Mouse (Mus musculus) forebrain, embryonic 11.5 days (tissue): ENCODE measurements at regions not wholly inside any gene's neighbourhood (a gene's known extent, or its start where the extent isn't known, plus 50 kb on each side); places are given as distances from the start of the nearest gene placed in this dataset.

Experiments used
- ATAC-seq: fragments of 200-750 bp; cut with Nextera tagmentation; replicated peaks from 2 replicates; pipeline ENCODE4 v1.8.0; 2017; ENCODE audit warnings: moderate TSS enrichment; ENCODE audit not compliant: low FRiP score
- DNase-seq: peaks from one replicate; pipeline ENCODE4 v3.0.0-alpha.2; 2017; ENCODE audit warnings: low spot score
- H3K27ac ChIP-seq: fragments of 300-500 bp; sonication (generic); 2 replicates; pipeline ENCODE4 v1.5.1; 2014; ENCODE audit warnings: low read depth, low read length
- H3K27me3 ChIP-seq: fragments of 300-500 bp; sonication (generic); 2 replicates; pipeline ENCODE4 v1.6.1; 2014; ENCODE audit warnings: mild to moderate bottlenecking, low read length, mixed read lengths; ENCODE audit not compliant: control insufficient read depth, insufficient read depth
- H3K36me3 ChIP-seq: fragments of 300-500 bp; sonication (generic); 2 replicates; pipeline ENCODE4 v1.6.1; 2014; ENCODE audit warnings: mild to moderate bottlenecking, low read length, moderate library complexity, mixed read lengths; ENCODE audit not compliant: control insufficient read depth, insufficient read depth
- H3K4me1 ChIP-seq: fragments of 300-500 bp; sonication (generic); replicated peaks from 2 replicates; pipeline ENCODE4 v1.6.1; 2014; ENCODE audit warnings: low read length, mixed read lengths; ENCODE audit not compliant: control insufficient read depth, insufficient read depth
- H3K4me2 ChIP-seq: fragments of 300-500 bp; sonication (generic); 2 replicates; pipeline ENCODE4 v1.6.1; 2014; ENCODE audit warnings: low read depth, mild to moderate bottlenecking, low read length, moderate library complexity, mixed read lengths; ENCODE audit not compliant: severe bottlenecking
- H3K4me3 ChIP-seq: fragments of 300-500 bp; sonication (generic); 2 replicates; pipeline ENCODE4 v1.5.1; 2014; ENCODE audit warnings: low read depth, low read length
- H3K9ac ChIP-seq: fragments of 300-500 bp; sonication (generic); 2 replicates; pipeline ENCODE4 v1.6.1; 2014; ENCODE audit warnings: low read length
- H3K9me3 ChIP-seq: fragments of 300-500 bp; sonication (generic); 2 replicates; pipeline ENCODE4 v1.6.1; 2016; ENCODE audit warnings: low read length, mixed read lengths; ENCODE audit not compliant: control insufficient read depth
- WGBS: fragments of 180-500 bp; shearing (Covaris S2); extraction: QIAGEN DNeasy Blood & Tissue Kit; methylation state at CpG from one replicate; pipeline ENCODE4 v1.1.7; 2014; 5-methylcytosine and 5-hydroxymethylcytosine counted together

DNA sequence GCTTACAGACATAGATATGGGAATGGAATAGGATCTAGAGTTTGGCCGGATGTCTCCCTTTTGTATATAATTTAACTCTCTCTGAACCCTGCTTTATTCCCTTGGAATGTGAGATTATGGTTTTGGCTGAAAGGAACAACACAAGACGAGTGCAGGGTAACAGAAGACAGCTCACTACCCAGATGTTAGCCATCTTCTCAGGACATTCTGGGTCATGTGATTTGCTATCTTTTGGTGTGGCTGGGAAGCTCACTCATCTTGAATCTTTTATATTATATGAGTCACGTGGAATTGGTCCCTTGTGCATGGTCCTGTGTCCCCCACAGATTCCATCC is 108.6 kb upstream of the Tmc3 start:
- 77% methylated on average over 3 of the region's 3 CpGs for WGBS
- no peak for DNase-seq
- no peak overlapping the region for H3K9ac ChIP-seq
- no peak for ATAC-seq
- H3K4me1 ChIP-seq, result no peaks in the 10 kb centered on the region
- H3K27me3 ChIP-seq, result no peaks in the 10 kb centered on the region
- no peak overlapping the region for H3K27ac ChIP-seq
- no peaks in the 10 kb centered on the region for H3K9me3 ChIP-seq
- H3K36me3 ChIP-seq, result no peaks in the 10 kb centered on the region
- H3K4me3 ChIP-seq, result no peak overlapping the region
- no peak overlapping the region for H3K4me2 ChIP-seq

DNA sequence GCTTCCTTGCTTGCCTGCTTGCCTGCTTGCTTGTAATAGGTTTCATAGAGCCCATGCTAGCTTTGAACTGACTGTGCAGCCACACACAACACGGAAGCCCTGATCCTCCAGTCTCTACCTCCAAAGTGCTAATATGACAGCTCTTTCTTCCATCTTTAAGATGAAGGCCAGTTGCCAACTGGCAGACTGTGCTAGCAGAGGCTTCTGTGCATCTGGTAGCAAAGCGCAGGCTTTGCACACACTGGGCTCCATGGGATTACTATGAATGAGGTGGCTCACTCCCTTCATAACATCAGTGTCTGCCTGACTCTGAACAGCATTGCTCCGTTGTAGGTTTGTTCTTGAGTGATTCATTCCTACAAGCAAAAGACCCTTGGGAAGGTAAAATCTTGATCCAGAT is 107.9 kb upstream of the Tmc3 start:
- ATAC-seq, result no peak

DNA sequence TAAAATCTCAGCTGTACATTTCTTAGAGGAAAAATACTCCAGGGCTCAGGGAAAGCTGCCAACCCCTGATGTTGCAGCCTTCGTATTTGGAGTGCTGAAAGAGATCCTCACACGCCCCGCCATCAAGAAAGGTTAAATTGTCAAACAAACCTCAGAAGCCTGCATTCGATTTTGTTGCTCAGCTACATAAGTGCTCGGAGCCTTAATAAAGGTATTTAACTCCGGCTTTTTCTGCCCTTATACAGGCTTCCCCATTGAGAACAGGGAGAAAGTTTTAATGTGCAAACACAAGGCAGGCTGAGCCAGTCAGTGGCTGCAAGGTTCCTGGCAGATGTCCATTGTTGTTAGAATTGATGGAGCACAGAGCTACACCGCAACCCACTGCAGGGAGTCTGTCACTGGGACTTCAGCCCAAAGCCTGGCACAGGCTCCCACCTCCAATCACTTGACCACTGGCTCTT is 107.0 kb upstream of the Tmc3 start:
- DNase-seq, result no peak

More for the DNA sequence above, 107.9 kb upstream of the Tmc3 start:
- Histone ChIP-seq H3K4me2 (no peak overlapping the region), H3K9me3 (no peaks in the 10 kb centered on the region), H3K27me3 (no peaks in the 10 kb centered on the region), H3K4me1 (no peaks in the 10 kb centered on the region), H3K4me3 (no peak overlapping the region), H3K9ac (no peak overlapping the region), H3K36me3 (no peaks in the 10 kb centered on the region), H3K27ac (no peak overlapping the region)
- no peak for DNase-seq
- 88% methylated on average over 3 of the region's 3 CpGs for WGBS

DNA sequence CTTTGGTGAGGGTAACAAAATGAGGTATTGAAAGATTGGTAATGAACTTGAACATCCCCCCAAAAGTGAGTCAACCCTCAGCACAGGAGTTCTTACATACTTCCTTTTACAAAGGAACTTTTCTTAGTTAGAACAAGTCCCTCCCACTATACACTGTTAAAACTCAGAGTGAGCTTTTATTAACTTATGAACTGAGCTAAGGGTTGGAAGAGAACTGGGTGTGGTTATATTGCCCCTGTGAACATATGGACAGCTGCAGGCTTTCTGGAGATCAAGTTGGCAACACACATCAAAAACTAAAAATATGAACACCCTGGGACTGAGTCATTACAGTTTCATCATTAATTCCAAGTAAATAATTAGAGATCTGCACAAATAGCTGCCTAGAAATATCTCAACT is 103.1 kb upstream of the Tmc3 start:
- Histone ChIP-seq H3K9ac (no peak overlapping the region), H3K9me3 (no peaks in the 10 kb centered on the region), H3K27me3 (no peaks in the 10 kb centered on the region), H3K4me1 (no peaks in the 10 kb centered on the region), H3K4me2 (no peak overlapping the region), H3K4me3 (no peak overlapping the region), H3K27ac (no peak overlapping the region), H3K36me3 (no peaks in the 10 kb centered on the region)
- no peak for DNase-seq
- ATAC-seq, result no peak

More for the DNA sequence above, 107.0 kb upstream of the Tmc3 start:
- 56% methylated on average over 7 of the region's 7 CpGs for WGBS
- no peaks in the 10 kb centered on the region for H3K4me1 ChIP-seq
- H3K36me3 ChIP-seq, result no peaks in the 10 kb centered on the region
- no peak for ATAC-seq
- H3K4me3 ChIP-seq, result no peak overlapping the region
- H3K9me3 ChIP-seq, result no peaks in the 10 kb centered on the region
- H3K27me3 ChIP-seq, result no peaks in the 10 kb centered on the region
- H3K9ac ChIP-seq, result no peak overlapping the region
- H3K4me2 ChIP-seq, result no peak overlapping the region
- no peak overlapping the region for H3K27ac ChIP-seq

DNA sequence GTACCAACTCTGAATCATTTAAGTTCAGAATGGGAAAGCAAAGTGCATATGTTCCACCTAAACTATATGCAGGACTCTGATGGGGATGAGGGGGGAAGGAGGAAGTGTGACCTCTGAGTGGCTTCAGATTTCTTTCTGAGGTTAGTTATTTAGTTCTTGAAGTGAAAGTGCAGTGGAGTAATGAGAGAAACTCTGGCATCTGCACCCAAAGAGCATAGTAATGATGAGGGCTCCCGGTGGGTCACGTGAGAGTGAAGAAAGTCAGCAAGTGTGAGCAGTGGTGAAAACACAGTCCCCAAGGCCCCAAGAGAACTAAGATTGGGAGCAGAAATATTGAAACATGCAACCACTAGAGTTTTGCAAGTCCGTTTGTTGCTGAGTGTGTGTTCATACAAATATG is 102.5 kb upstream of the Tmc3 start:
- no peak overlapping the region for H3K9ac ChIP-seq
- ATAC-seq (no peak), DNase-seq (no peak)
- H3K4me1 ChIP-seq, result no peaks in the 10 kb centered on the region
- no peak overlapping the region for H3K4me3 ChIP-seq
- no peaks in the 10 kb centered on the region for H3K27me3 ChIP-seq
- no peak overlapping the region for H3K27ac ChIP-seq
- WGBS, result 81% methylated on average over 3 of the region's 3 CpGs
- H3K4me2 ChIP-seq, result no peak overlapping the region
- H3K9me3 ChIP-seq, result no peaks in the 10 kb centered on the region
- no peaks in the 10 kb centered on the region for H3K36me3 ChIP-seq

DNA sequence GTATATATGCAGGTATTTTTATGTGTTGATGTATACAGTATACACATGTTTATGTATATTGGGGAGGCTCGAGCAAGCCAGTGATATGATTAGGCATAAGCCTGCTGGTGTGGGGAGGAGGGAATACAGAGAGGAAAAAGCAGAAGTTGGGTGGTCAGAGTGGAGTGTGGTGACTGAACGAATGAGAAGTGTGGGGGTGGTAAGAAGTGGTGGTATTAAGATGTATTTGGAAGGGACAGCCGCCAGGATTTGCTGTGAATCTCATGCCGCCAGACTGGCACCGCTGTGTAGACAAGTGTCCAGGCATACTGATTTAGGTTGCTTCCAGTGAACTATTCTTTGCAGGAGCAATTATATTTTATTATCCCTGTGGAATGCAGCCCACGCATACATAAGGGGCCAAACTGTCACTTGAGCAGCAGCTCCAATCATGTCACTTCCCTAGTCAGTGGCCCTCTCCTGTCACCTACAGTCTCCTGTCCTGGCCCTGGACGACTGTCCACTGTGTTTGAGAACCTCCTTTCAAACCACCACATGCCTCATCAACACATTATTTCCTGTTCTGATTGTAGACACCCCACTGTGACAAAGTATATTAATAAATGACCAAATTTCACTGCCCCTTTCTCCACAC is 101.9 kb upstream of the Tmc3 start:
- ATAC-seq (no peak), DNase-seq (no peak)
- no peaks in the 10 kb centered on the region for H3K4me1 ChIP-seq
- H3K4me3 ChIP-seq, result no peak overlapping the region
- no peaks in the 10 kb centered on the region for H3K9me3 ChIP-seq
- H3K4me2 ChIP-seq, result no peak overlapping the region
- no peaks in the 10 kb centered on the region for H3K27me3 ChIP-seq
- WGBS, result 79% methylated on average over 7 of the region's 7 CpGs
- no peak overlapping the region for H3K9ac ChIP-seq
- H3K36me3 ChIP-seq, result no peaks in the 10 kb centered on the region
- H3K27ac ChIP-seq, result no peak overlapping the region

DNA sequence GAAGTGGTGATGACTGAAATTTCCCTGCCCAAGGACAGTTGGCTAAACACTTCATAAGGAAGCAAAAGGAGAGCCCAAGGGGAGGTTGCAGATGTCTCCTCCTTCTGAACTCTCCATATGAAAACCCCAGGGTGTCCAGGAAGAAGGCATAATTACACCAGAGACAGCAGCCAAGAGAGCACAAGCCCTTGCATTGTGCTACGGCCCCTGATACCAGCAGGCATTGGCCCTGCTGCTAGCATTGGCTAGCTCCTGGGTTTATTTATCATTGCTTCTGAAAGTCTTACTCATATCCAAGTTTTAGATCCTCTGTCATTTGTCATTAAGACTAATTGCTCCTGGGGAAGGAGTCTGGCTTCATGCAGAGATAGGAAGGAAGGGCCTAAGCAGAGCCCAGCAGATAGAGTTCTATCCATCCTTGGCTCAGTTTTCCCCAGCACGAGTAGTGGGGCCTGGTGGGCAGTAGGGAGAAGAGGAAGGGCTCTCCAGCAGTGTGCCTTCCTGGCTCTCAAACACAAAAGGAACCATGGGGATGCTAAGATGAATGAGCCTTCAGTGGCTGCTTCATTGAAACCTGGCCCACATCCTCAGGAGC is 98.5 kb upstream of the Tmc3 start:
- no peaks in the 10 kb centered on the region for H3K9me3 ChIP-seq
- no peak for DNase-seq

DNA sequence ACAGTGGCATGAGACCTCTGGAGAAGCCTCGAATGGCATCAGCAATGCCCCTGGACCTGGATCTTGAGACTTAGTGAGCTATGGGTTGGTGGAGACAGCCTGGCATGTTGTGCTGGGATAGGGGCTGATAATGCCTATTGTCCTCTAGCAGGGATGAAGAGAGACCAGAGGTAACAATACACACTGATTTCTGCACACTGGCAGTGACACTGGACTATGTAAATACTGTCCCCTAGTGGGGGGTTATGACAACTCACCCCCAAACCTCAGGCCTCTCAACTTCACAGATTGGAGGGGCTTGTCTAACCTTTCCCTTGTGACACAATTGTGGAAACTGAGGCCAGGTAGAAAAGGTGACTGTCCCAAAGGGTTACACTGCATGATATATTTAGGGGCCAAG is 94.9 kb upstream of the Tmc3 start:
- Histone ChIP-seq H3K4me2 (no peak overlapping the region), H3K9ac (no peak overlapping the region), H3K27ac (no peak overlapping the region), H3K27me3 (no peaks in the 10 kb centered on the region), H3K36me3 (no peaks in the 10 kb centered on the region), H3K4me1 (no peaks in the 10 kb centered on the region), H3K9me3 (no peaks in the 10 kb centered on the region), H3K4me3 (no peak overlapping the region)
- 67% methylated on average over 1 of the region's 1 CpGs for WGBS
- DNase-seq (peak; percentile 55), ATAC-seq (peak; percentile 70)

More for the DNA sequence above, 98.5 kb upstream of the Tmc3 start:
- no peak overlapping the region for H3K4me3 ChIP-seq
- H3K4me1 ChIP-seq, result no peaks in the 10 kb centered on the region
- H3K9ac ChIP-seq, result no peak overlapping the region
- 69% methylated on average over 2 of the region's 2 CpGs for WGBS
- H3K36me3 ChIP-seq, result no peaks in the 10 kb centered on the region
- no peaks in the 10 kb centered on the region for H3K27me3 ChIP-seq
- no peak overlapping the region for H3K27ac ChIP-seq
- H3K4me2 ChIP-seq, result no peak overlapping the region
- no peak for ATAC-seq

DNA sequence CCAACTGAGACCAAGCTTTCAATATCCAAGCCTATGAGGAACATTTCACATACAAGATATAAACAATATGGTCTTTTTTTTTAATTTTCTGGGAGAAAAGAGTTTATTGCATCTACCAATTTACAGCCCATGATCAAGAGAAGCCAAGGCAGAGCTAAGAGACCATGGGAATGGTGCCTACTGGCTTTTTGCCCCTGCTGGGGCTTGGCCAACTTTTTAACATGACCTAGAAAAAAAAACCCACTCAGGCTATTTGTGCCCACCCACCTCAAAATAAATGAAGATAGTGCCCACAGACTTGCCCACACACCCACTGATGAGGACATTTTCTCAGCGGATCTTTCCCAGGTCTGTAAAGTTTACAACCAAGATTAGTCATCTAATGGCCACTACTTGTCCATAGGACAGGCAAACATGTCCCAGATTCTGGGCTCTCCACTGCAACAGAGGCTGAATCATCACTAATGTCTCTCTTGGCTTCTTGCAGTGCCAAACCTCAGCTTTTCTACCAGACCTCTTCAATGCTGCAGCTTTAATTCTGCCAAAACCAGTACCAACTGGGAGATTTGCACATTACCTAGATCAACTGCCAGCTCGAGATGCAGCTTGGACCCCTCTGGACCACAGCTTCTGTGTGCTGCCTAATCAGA is 79.6 kb upstream of the Tmc3 start:
- H3K27ac ChIP-seq, result no peak overlapping the region
- 87% methylated on average over 2 of the region's 2 CpGs for WGBS
- no peaks in the 10 kb centered on the region for H3K9me3 ChIP-seq
- no peak overlapping the region for H3K4me2 ChIP-seq
- ATAC-seq (no peak), DNase-seq (no peak)
- no peaks in the 10 kb centered on the region for H3K27me3 ChIP-seq
- H3K9ac ChIP-seq, result no peak overlapping the region
- no peak overlapping the region for H3K4me3 ChIP-seq
- H3K36me3 ChIP-seq, result no peaks in the 10 kb centered on the region
- no peaks in the 10 kb centered on the region for H3K4me1 ChIP-seq
